Mouse (Mus musculus) heart, postnatal 0 days (tissue): ENCODE results near the gene Tulp1. TPM values are rescaled to one million over a fixed set of nuclear protein-coding genes. Genes with fewer than 3 reads are reported as not detected.

Experiments
- ATAC-seq: fragments of 200-750 bp; cut with Nextera tagmentation; 2 replicates; pipeline ENCODE4 v1.8.0; 2017; ENCODE audit warnings: low read depth, moderate number of reproducible peaks, moderate library complexity; ENCODE audit not compliant: insufficient read depth
- DNase-seq: peaks from one replicate; pipeline ENCODE4 v3.0.0-alpha.2; 2016; ENCODE audit warnings: low spot score
- H3K27ac ChIP-seq: fragments of 300-500 bp; sonication (generic); 2 replicates; pipeline ENCODE4 v1.5.1; 2014; ENCODE audit warnings: low read depth, mild to moderate bottlenecking
- H3K27me3 ChIP-seq: fragments of 300-500 bp; sonication (generic); 2 replicates; pipeline ENCODE4 v1.6.1; 2014; ENCODE audit warnings: low read length, mixed read lengths; ENCODE audit not compliant: control insufficient read depth, insufficient read depth
- H3K36me3 ChIP-seq: fragments of 300-500 bp; sonication (generic); replicated peaks from 2 replicates; pipeline ENCODE4 v1.6.1; 2014; ENCODE audit warnings: low read length, mixed read lengths; ENCODE audit not compliant: control insufficient read depth, insufficient read depth
- H3K4me1 ChIP-seq: fragments of 300-500 bp; sonication (generic); 2 replicates; pipeline ENCODE4 v1.6.1; 2014; ENCODE audit warnings: antibody characterized with exemption; ENCODE audit not compliant: control insufficient read depth, insufficient read depth
- H3K4me2 ChIP-seq: fragments of 300-500 bp; sonication (generic); 2 replicates; pipeline ENCODE4 v1.6.1; 2014; ENCODE audit warnings: low read depth, mild to moderate bottlenecking, low read length, moderate library complexity
- H3K4me3 ChIP-seq: fragments of 300-500 bp; sonication (generic); 2 replicates; pipeline ENCODE4 v1.5.1; 2014; ENCODE audit warnings: low read depth, low read length
- H3K9ac ChIP-seq: fragments of 300-500 bp; sonication (generic); replicated peaks from 2 replicates; pipeline ENCODE4 v1.6.1; 2014; ENCODE audit warnings: low read depth, low read length, mixed read lengths
- H3K9me3 ChIP-seq: fragments of 300-500 bp; sonication (generic); replicated peaks from 2 replicates; pipeline ENCODE4 v1.6.1; 2016; ENCODE audit warnings: low read length; ENCODE audit not compliant: control insufficient read depth
- CTCF ChIP-seq: IDR thresholded peaks from 2 replicates; pipeline ENCODE4 v1.5.1; 2016; ENCODE audit warnings: antibody characterized with exemption, control low read depth, low read depth
- EP300 ChIP-seq: IDR thresholded peaks from 2 replicates; pipeline ENCODE4 v1.6.1; 2016; ENCODE audit warnings: antibody characterized with exemption, low read depth
- WGBS: fragments of 180-500 bp; shearing (Covaris S2); extraction: QIAGEN DNeasy Blood & Tissue Kit; methylation state at CpG from one replicate; pipeline ENCODE4 v1.1.7; 2014; 5-methylcytosine and 5-hydroxymethylcytosine counted together
- polyA plus RNA-seq: library from polyadenylated mRNA; unstranded; fragments of >200 nt; fragmentation: Nextera tagmentation; extraction: Ambion mirVana; gene quantifications from 2 replicates; pipeline ENCODE4 v1.2.1, GENCODE M21; 2015
- total RNA-seq: library from RNA; depleted of rRNA; stranded (reverse); fragments of >200 nt; gene quantifications from 2 replicates; pipeline ENCODE4 v1.2.3, GENCODE M21; 2014; ENCODE audit warnings: low replicate concordance; rRNA removed

Gene Tulp1
- total RNA-seq (0.61 and 5.3 TPM in 2 replicates), polyA plus RNA-seq (0.86 and 1.3 TPM in 2 replicates)

- DNase-seq: no peak
- H3K36me3 ChIP-seq: no peaks in the 10 kb centered on the region
- peak within 1 kb of the TSS; percentile 44 for H3K4me2 ChIP-seq
- peaks cover 11% of the 10 kb centered on the region; the same call in 1 of the 2 replicates for H3K4me1 ChIP-seq
- no peak within 1 kb of the TSS for H3K27ac ChIP-seq
- peak within 1 kb of the TSS; percentile 30 for H3K4me3 ChIP-seq
- H3K9me3 ChIP-seq: no peaks in the 10 kb centered on the region
- ATAC-seq: no peak
- H3K9ac ChIP-seq: no peak within 1 kb of the TSS
- TF ChIP-seq CTCF: no peak
- TF ChIP-seq EP300: no peak
- 47% methylated on average over 8 of the region's 8 CpGs for WGBS
- H3K27me3 ChIP-seq: peaks cover 53% of the 10 kb centered on the region
Observed at GRCm38 (mm10) chr17:28365122-28365521, at the start of gene Tulp1. Gene Tulp1, minus strand, starts transcription at chr17:28365222.

GRCm38 (mm10) chr17:28411381-28411960 lies 46.4 kb upstream of the Tulp1 start:
- DNase-seq: no peak
- 76% methylated on average over 10 of the region's 10 CpGs for WGBS

GRCm38 (mm10) chr17:28410731-28411130 lies 45.7 kb upstream of the Tulp1 start:
- TF ChIP-seq EP300 (no peak), CTCF (no peak)
- Histone ChIP-seq H3K27me3 (no peaks in the 10 kb centered on the region), H3K9me3 (no peaks in the 10 kb centered on the region), H3K27ac (no peak overlapping the region), H3K4me2 (no peak overlapping the region), H3K36me3 (peaks cover 27% of the 10 kb centered on the region), H3K4me1 (no peaks in the 10 kb centered on the region), H3K9ac (no peak overlapping the region), H3K4me3 (no peak overlapping the region)
- ATAC-seq: no peak
- 82% methylated on average over 4 of the region's 4 CpGs for WGBS
- DNase-seq: no peak

More at GRCm38 (mm10) chr17:28411381-28411960, 46.4 kb upstream of the Tulp1 start:
- peaks cover 22% of the 10 kb centered on the region for H3K36me3 ChIP-seq
- no peaks in the 10 kb centered on the region for H3K9me3 ChIP-seq
- H3K4me3 ChIP-seq: no peak overlapping the region
- ATAC-seq: no peak
- no peak overlapping the region for H3K4me2 ChIP-seq
- no peak overlapping the region for H3K9ac ChIP-seq
- H3K4me1 ChIP-seq: no peaks in the 10 kb centered on the region
- peak overlapping the region; percentile 1; the same call in 1 of the 2 replicates for H3K27ac ChIP-seq
- no peaks in the 10 kb centered on the region for H3K27me3 ChIP-seq
- no peak for TF ChIP-seq CTCF
- 0 out of 2 replicates have a peak, but pooled peaks have one; percentile 34 for TF ChIP-seq EP300

GRCm38 (mm10) chr17:28408251-28408918 lies 43.4 kb upstream of the Tulp1 start:
- TF ChIP-seq CTCF: no peak
- TF ChIP-seq EP300: no peak
- Histone ChIP-seq H3K27me3 (no peaks in the 10 kb centered on the region), H3K27ac (no peak overlapping the region; the same call in 1 of the 2 replicates), H3K36me3 (peaks cover 27% of the 10 kb centered on the region), H3K9me3 (no peaks in the 10 kb centered on the region), H3K4me1 (no peaks in the 10 kb centered on the region), H3K4me2 (no peak overlapping the region), H3K4me3 (no peak overlapping the region), H3K9ac (no peak overlapping the region)
- DNase-seq (no peak), ATAC-seq (no peak)
- 63% methylated on average over 5 of the region's 5 CpGs for WGBS

- Histone ChIP-seq H3K27ac (peak overlapping the region; percentile 36; the same call in 1 of the 2 replicates), H3K36me3 (peaks cover 28% of the 10 kb centered on the region), H3K4me1 (no peaks in the 10 kb centered on the region), H3K4me2 (no peak overlapping the region), H3K4me3 (no peak overlapping the region), H3K9me3 (no peaks in the 10 kb centered on the region), H3K9ac (no peak overlapping the region), H3K27me3 (no peaks in the 10 kb centered on the region)
- ATAC-seq: peak; percentile 90
- DNase-seq: peak; percentile 87
- 37% methylated on average over 15 of the region's 15 CpGs for WGBS
- TF ChIP-seq CTCF: peak; percentile 97
- TF ChIP-seq EP300: no peak
Observed at GRCm38 (mm10) chr17:28407418-28408250, 42.6 kb upstream of the Tulp1 start.
